Mouse (Mus musculus) hindbrain, embryonic 14.5 days (tissue): ENCODE results near the gene Rbm28. TPM values are rescaled to one million over a fixed set of nuclear protein-coding genes. Genes with fewer than 3 reads are reported as not detected.

Experiments
- ATAC-seq: fragments of 200-750 bp; cut with Nextera tagmentation; 2 replicates; pipeline ENCODE4 v1.8.0; 2017; ENCODE audit warnings: moderate number of reproducible peaks, mild to moderate bottlenecking, moderate TSS enrichment, moderate library complexity; ENCODE audit not compliant: low FRiP score
- DNase-seq: peaks from one replicate; pipeline ENCODE4 v3.0.0-alpha.2; 2015; ENCODE audit warnings: low spot score
- H3K27ac ChIP-seq: fragments of 300-500 bp; sonication (generic); 2 replicates; pipeline ENCODE4 v1.5.1; 2014; ENCODE audit warnings: mild to moderate bottlenecking, moderate library complexity
- H3K27me3 ChIP-seq: fragments of 300-500 bp; sonication (generic); 2 replicates; pipeline ENCODE4 v1.6.1; 2014; ENCODE audit warnings: mild to moderate bottlenecking, low read length, mixed read lengths; ENCODE audit not compliant: control insufficient read depth, insufficient read depth
- H3K36me3 ChIP-seq: fragments of 300-500 bp; sonication (generic); replicated peaks from 2 replicates; pipeline ENCODE4 v1.6.1; 2014; ENCODE audit not compliant: control insufficient read depth, insufficient read depth
- H3K4me1 ChIP-seq: fragments of 300-500 bp; sonication (generic); replicated peaks from 2 replicates; pipeline ENCODE4 v1.6.1; 2014; ENCODE audit warnings: antibody characterized with exemption, low read length, mixed read lengths; ENCODE audit not compliant: control insufficient read depth, insufficient read depth
- H3K4me2 ChIP-seq: fragments of 300-500 bp; sonication (generic); replicated peaks from 2 replicates; pipeline ENCODE4 v1.6.1; 2014; ENCODE audit warnings: mild to moderate bottlenecking, moderate library complexity
- H3K4me3 ChIP-seq: fragments of 300-500 bp; sonication (generic); replicated peaks from 2 replicates; pipeline ENCODE4 v1.5.1; 2014; ENCODE audit warnings: mild to moderate bottlenecking, low read length
- H3K9ac ChIP-seq: fragments of 300-500 bp; sonication (generic); 2 replicates; pipeline ENCODE4 v1.6.1; 2014
- H3K9me3 ChIP-seq: fragments of 300-500 bp; sonication (generic); 2 replicates; pipeline ENCODE4 v1.6.1; 2016; ENCODE audit warnings: low read length; ENCODE audit not compliant: control insufficient read depth
- WGBS: fragments of 180-500 bp; shearing (Covaris S2); extraction: QIAGEN DNeasy Blood & Tissue Kit; methylation state at CpG from one replicate; pipeline ENCODE4 v1.1.7; 2014; 5-methylcytosine and 5-hydroxymethylcytosine counted together
- polyA plus RNA-seq: library from polyadenylated mRNA; unstranded; fragments of >200 nt; fragmentation: Nextera tagmentation; extraction: Ambion mirVana; gene quantifications from 2 replicates; pipeline ENCODE4 v1.2.1, GENCODE M21; 2014

The Rbm28 gene
- polyA plus RNA-seq, 1 experiment from 2014 or later: 43.0 TPM

- peak overlapping the region; percentile 54 for H3K4me2 ChIP-seq
- H3K9ac ChIP-seq: peak overlapping the region; percentile 46
- DNase-seq (peak; percentile 97), ATAC-seq (peak; percentile 89)
- H3K27me3 ChIP-seq: no peaks in the 10 kb centered on the region; the same call in 1 of the 2 replicates
- 8% methylated on average over 25 of the region's 25 CpGs for WGBS
- H3K9me3 ChIP-seq: no peaks in the 10 kb centered on the region
- H3K36me3 ChIP-seq: peaks cover 24% of the 10 kb centered on the region
- peaks cover 17% of the 10 kb centered on the region for H3K4me1 ChIP-seq
- H3K27ac ChIP-seq: peak overlapping the region; percentile 77
- peak overlapping the region; percentile 20 for H3K4me3 ChIP-seq
Measured at GRCm38 (mm10) chr6:29198309-29199222, 33.8 kb upstream of the Rbm28 start.

DNA sequence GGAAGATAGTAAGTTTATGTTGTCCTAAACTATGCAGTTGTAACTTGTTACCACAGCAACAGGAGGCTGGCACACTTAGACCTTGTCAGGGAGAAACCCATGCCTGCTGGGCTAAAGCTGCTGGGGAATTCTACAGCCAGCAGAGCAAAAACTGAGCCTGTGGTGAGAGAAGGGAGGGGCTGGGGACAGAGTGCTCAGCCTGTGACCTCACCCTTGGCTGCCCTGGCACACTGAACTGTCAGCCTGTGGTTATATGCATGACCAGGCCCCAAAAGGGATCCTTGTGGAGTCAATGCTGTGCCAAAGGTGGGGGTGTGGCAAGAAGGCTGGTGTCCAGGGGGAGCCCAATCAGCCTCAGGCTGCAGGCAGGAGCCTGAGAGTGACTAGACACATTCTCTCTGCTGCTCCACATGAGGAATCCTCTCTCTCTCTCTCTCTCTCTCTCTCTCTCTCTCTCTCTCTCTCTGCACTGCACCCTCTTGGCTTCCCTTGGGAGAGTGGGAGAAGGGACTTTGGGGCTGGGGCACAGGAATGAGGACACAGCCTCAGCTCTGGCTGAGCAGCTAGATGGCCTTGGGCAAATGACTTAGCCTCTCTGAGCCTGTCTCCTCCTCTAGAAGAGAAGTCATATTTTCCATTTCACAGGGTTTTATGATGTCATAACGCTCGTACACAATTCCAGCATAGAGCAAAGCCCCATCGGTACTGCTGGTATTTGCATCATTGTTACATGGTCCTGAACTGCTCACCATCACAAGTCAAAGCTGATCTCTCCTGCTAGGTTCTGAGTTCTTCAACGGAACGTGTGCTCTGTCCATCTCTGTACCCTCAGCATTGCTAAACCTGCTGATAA, 31.3 kb upstream of the Rbm28 start:
- Histone ChIP-seq H3K9ac (no peak overlapping the region), H3K9me3 (no peaks in the 10 kb centered on the region), H3K4me3 (no peak overlapping the region), H3K27ac (no peak overlapping the region), H3K4me1 (peaks cover 17% of the 10 kb centered on the region), H3K4me2 (no peak overlapping the region), H3K36me3 (0 out of 2 replicates have a peak, but pooled peaks cover 2% of the 10 kb centered on the region), H3K27me3 (no peaks in the 10 kb centered on the region; the same call in 1 of the 2 replicates)
- no peak for ATAC-seq
- 76% methylated on average over 5 of the region's 5 CpGs for WGBS
- DNase-seq: no peak

DNA sequence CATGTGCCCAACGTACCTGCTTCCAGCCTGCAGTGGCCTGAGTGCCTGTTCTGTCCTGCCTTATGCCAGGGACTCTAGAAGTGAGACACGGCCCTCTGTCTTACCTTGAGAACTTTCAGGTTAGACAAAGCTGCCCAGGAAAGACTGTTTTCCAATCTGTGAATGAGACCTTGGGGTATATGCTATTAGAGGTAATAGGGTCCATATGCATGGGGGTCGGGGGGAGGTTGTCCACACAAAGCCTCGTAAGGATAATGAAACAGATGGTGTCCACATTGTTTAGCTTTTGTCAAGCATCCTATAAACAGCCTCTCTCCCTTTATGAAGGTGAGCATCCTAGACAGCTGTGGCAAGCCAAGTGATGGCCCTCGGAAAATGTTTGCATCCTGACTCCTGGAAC, 30.3 kb upstream of the Rbm28 start:
- H3K9me3 ChIP-seq: no peaks in the 10 kb centered on the region
- no peaks in the 10 kb centered on the region for H3K36me3 ChIP-seq
- H3K9ac ChIP-seq: no peak overlapping the region
- ATAC-seq (no peak), DNase-seq (no peak)
- WGBS: 85% methylated on average over 5 of the region's 5 CpGs
- no peak overlapping the region for H3K4me2 ChIP-seq
- H3K4me3 ChIP-seq: no peak overlapping the region
- H3K27ac ChIP-seq: no peak overlapping the region
- H3K4me1 ChIP-seq: peaks cover 17% of the 10 kb centered on the region
- no peaks in the 10 kb centered on the region for H3K27me3 ChIP-seq

GRCm38 (mm10) chr6:29193961-29194750, 29.4 kb upstream of the Rbm28 start:
- Histone ChIP-seq H3K4me2 (no peak overlapping the region), H3K9me3 (no peaks in the 10 kb centered on the region), H3K27ac (no peak overlapping the region), H3K36me3 (no peaks in the 10 kb centered on the region), H3K4me3 (no peak overlapping the region), H3K27me3 (no peaks in the 10 kb centered on the region), H3K4me1 (peaks cover 17% of the 10 kb centered on the region), H3K9ac (no peak overlapping the region)
- ATAC-seq: no peak
- no peak for DNase-seq
- WGBS: 78% methylated on average over 15 of the region's 15 CpGs

DNA sequence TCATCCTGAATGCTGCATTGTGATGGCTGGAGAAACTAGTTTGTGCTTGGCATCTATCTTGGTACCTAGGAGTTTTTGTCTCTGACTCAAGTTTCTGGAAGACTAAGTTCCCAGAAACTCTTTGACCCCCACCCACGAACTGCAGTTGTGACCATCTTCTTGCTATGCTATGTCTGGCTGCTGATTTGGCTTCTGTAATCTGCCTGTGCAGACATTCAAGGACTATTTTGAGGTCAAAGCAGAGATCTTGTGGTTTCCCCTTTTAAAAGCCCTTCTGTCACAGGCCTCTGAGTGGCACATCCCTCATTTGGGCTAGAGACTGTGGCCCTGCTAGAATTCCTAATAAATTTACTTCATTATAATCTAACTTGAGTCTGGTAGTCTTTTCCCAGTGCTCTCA, 23.1 kb upstream of the Rbm28 start:
- no peaks in the 10 kb centered on the region for H3K27me3 ChIP-seq
- ATAC-seq: no peak
- DNase-seq: no peak
- WGBS: 95% methylated on average over 1 of the region's 1 CpGs
- H3K4me1 ChIP-seq: no peaks in the 10 kb centered on the region
- no peaks in the 10 kb centered on the region for H3K9me3 ChIP-seq
- H3K9ac ChIP-seq: no peak overlapping the region
- H3K36me3 ChIP-seq: no peaks in the 10 kb centered on the region
- H3K27ac ChIP-seq: no peak overlapping the region
- H3K4me3 ChIP-seq: no peak overlapping the region
- no peak overlapping the region for H3K4me2 ChIP-seq

- Histone ChIP-seq H3K9ac (peak overlapping the region; percentile 90), H3K9me3 (no peaks in the 10 kb centered on the region), H3K36me3 (0 out of 2 replicates have a peak, but pooled peaks cover 4% of the 10 kb centered on the region), H3K4me1 (0 out of 2 replicates have a peak, but pooled peaks cover 9% of the 10 kb centered on the region), H3K4me2 (peak overlapping the region; percentile 85), H3K27ac (peak overlapping the region; percentile 91), H3K27me3 (0 out of 2 replicates have a peak, but pooled peaks cover 7% of the 10 kb centered on the region), H3K4me3 (peak overlapping the region; percentile 79)
- ATAC-seq (no peak), DNase-seq (no peak)
- WGBS: 51% methylated on average over 8 of the region's 8 CpGs
Measured at GRCm38 (mm10) chr6:29179843-29180242, 15.0 kb upstream of the Rbm28 start.

GRCm38 (mm10) chr6:29178888-29179658, 14.3 kb upstream of the Rbm28 start, which contains the start of gene Prrt4:
TSS of gene Prrt4 (minus strand) at chr6:29179584.
- Histone ChIP-seq H3K4me1 (0 out of 2 replicates have a peak, but pooled peaks cover 9% of the 10 kb centered on the region), H3K4me3 (peak within 1 kb of the TSS; percentile 79), H3K36me3 (0 out of 2 replicates have a peak, but pooled peaks cover 4% of the 10 kb centered on the region), H3K9ac (peak within 1 kb of the TSS; percentile 90), H3K9me3 (no peaks in the 10 kb centered on the region), H3K27ac (peak within 1 kb of the TSS; percentile 91), H3K27me3 (peaks cover 9% of the 10 kb centered on the region; the same call in 1 of the 2 replicates), H3K4me2 (peak within 1 kb of the TSS; percentile 85)
- DNase-seq (peak; percentile 67), ATAC-seq (peak; percentile 86)
- WGBS: under 1% methylated on average over 69 of the region's 79 CpGs
